Mouse (Mus musculus) T-helper 17 cell (primary cell): Measurements from ENCODE around the gene Itga7.

Experiments used
- in situ Hi-C, 2 experiments: fragments of 300-600 bp; cut with MboI, MseI; formaldehyde crosslinking; loops; 1 replicate in 1 of 2; 2 replicates in 1 of 2; pipeline ENCODE4 v1.15.1; 2025; ENCODE audit warnings: high pct_unique_total_duplicates in 2 of 2

The Itga7 gene

GRCm38 (mm10) chr10:128933574-128933973, at the start of gene Itga7:
Gene Itga7 (plus strand): TSS chr10:128933818.
- in situ Hi-C loops = no loop called here

DNA sequence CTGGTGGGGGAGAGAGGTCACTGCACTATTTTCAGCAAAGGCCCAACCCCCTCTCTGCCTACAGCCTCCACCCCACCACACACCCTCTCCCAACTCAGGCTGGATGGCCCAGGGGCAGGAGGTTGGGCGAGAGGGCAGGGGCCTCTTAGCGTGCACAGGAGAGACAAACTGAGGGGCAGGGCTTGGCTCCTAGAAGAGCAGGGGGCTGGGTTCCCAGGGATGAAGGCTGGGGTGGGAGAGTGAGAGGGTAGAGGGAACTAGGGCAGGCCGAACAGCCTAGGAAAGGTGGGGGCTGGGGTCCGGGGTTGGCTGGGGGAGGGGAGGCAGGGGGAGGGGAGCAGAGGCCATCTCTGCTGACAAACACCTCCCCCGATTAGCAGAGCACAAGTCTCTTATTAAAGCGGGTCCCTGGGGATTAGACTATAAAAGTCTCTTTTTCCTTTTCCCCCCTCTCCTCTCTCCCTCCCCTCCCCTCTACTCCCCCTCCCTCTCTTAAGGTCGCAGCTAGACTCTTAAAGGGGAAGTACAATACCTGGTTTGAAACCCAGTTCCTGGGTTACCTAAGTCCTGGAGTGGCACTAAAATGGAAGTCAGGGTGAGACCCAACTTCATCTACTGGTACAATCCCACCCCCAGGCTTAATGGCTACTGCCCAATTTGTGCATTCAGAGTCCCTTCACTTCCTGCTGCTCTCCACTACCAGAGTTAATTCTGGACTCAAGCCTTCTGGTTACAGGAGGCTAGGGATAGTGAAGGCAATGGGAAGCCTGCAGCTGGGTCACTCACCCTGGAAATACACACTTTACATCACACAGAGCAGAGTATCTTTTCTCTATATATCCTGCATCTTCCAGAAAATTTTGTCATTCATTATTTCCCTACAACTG, 44.4 kb upstream of the Itga7 start:
- in situ Hi-C loops = loop anchor here (5.0 kb wide), 1 partner anchor 42 kb away; no protein-coding TSS in a partner anchor

GRCm38 (mm10) chr10:128889846-128890245, 43.8 kb upstream of the Itga7 start:
- in situ Hi-C loops = loop anchor here (5.0 kb wide), 1 partner anchor 43 kb away; no protein-coding TSS in a partner anchor

- in situ Hi-C loops = no loop called here
Measured at GRCm38 (mm10) chr10:128890383-128891295, 43.0 kb upstream of the Itga7 start.

DNA sequence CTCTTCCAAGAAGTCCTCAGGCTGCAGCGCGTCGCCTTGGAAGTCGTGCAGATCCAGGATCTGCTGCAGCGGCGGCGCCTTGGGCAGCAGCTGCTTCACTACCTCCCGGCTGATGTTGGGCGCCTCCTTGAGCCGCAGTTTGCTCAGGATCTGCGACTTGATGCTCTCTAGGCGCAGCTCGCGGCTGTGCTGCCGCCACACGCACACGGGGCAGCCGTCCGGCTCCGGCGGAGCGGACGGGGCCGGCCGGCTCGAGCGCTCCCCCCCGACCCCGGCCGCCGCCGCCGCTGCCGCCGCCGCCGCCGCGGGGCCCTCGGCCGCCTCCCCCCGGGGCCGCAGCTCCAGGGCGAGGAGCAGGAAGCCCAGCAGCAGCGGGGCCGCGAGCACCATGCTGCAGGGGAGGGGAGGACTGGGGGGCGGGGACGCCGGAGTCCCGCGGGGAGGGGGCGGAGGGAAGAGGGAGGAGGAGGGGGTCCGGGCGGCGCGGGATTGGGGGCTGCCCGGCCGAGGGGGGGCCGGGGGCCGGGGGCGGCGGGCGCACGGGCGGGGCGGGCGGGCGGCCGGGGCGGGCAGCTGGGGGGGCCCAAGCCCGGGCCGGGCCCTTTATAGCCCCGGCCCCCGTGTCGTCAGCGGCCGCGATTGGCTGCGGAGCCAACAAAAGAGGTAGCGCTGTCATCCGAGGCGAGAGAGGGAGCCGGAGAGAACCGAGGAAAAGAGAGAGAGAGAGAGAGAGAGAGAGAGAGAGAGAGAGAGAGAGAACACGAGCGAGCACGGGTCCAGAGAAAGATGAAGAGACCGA, 42.1 kb upstream of the Itga7 start, which contains the start of gene Gdf11:
TSS of gene Gdf11 (minus strand) at position 423 of the 799 bp plus-strand sequence.
- in situ Hi-C loops = no loop called here

GRCm38 (mm10) chr10:128892246-128892645, 41.4 kb upstream of the Itga7 start:
- in situ Hi-C loops = no loop called here

DNA sequence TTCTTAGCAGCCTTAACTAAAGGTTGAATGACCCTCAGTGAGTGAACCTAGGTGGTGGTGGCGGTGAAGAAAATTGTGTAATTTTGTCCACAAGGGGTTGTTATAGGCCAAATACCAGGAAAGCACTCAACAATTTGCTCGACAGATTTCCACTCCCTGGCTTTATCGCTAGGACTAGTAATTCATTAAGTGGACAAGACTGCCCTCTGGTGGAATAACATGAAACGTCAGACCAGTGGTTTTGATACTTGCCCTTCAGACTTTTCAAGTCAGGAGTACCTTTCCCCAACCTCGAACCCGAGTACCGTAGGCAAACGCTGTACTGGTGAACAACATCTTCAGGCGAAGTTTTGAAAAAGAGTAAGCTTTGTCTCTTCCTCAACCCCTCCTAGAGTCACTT, 38.2 kb upstream of the Itga7 start:
- in situ Hi-C loops = loop anchor here in 1 of 2 experiments (5.0 kb wide), 1 partner anchor 163 kb away; no protein-coding TSS in a partner anchor

DNA sequence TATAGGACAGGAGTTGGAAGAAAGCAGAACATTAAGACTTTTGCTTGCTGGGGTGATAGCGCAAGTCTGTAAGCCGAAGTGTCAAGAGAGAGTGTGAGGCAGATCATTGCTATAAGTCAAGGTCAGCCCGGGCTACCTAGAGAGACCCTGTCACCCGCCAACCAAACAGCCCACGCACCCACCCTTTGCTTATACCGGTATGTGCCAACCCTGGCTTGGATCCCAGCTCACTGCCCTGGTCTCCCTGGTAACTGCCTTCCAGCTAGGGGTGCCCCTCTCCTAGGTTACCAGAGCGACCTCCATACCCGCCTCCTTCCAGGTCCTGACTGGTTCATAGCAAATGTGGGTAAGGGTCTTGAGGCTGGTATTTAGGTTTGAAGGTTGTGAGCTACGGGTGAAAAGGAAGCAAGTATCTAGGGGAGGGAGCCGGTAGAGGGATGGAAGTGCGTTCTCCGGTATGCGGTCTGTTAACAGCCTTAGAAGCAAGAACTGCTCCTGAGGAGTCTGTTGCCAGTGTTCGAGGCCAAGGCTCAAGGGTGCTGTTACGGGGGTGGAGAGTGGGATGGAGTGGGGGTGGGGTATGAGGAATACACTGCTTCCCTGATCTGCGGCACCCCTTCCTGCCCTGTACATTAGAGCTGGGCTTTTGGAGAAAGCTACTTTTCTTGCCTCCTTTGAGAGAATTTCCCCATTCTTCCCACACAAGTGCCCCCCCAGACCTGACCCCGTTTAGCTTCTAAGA, 37.5 kb upstream of the Itga7 start:
- in situ Hi-C loops = loop anchor here in 1 of 2 experiments (5.0 kb wide), 1 partner anchor 164 kb away; no protein-coding TSS in a partner anchor

DNA sequence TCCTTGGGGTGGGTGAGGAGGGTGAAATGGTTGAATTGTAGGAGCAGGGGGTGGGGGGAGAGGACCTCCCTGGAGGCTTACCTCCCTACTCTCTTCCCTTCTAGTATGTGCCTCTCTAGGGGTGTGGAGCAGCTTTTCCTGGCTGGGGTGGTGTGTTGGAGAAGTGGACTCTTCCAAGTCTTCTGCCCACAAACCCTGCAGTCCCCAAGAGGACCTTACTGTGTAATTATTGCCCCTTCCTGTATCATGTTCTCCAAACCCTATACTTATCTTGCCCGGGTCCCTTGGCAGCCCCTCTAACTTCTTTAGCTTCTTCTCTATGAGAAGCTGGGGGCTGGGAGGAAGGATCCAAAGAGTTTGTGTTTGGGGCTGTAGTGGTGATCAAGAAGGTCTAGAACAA, 36.8 kb upstream of the Itga7 start:
- in situ Hi-C loops = loop anchor here in 1 of 2 experiments (5.0 kb wide), 1 partner anchor 165 kb away; no protein-coding TSS in a partner anchor

DNA sequence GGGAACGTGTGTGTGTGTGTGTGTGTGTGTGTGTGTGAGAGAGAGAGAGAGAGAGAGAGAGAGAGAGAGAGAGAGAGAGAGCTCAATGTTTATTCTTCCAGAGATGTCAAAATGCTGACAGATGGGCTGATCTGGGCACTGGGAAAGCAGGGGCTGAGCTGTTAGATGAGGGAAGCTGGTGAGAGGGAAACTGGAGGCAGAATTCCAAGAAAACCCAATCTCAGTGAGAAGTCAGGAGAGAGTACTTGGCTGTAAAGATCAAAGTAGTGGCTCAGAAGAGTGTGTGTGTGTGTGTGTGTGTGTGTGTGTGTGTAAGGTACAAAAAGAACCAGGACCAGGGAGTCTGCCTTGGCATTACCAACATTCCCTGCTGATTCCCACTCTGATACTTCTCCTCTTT, 36.1 kb upstream of the Itga7 start:
- in situ Hi-C loops = loop anchor here in 1 of 2 experiments (5.0 kb wide), 1 partner anchor 165 kb away; no protein-coding TSS in a partner anchor

- in situ Hi-C loops = loop anchor here (5.0 kb wide), 2 partner anchors 133 to 168 kb away; no protein-coding TSS in a partner anchor
Measured at GRCm38 (mm10) chr10:128899759-128900490, 33.7 kb upstream of the Itga7 start.

- in situ Hi-C loops = loop anchor here in 1 of 2 experiments (5.0 kb wide), 1 partner anchor 133 kb away; no protein-coding TSS in a partner anchor
Measured at GRCm38 (mm10) chr10:128900698-128901097, 32.9 kb upstream of the Itga7 start, which contains the start of gene Cd63. Gene Cd63 (plus strand): TSS chr10:128900989.

DNA sequence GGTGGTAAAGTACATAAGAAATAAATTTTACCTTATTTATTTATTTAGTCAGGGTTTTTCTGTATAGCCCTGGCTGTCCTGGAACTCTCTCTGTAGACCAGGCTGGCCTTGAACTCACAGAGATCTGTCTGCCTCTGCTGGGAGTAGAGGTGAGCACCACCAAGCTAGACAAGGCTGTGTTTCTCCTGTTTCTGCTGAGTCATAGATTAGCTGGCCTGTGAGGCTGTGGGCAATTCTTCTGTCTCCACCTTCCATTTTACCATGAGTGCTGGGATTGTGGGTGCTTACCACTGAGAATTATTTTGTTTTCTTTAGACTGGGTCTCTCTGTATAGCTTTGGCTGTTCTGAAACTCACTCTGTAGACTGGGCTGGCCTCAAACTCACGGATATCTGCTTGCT, 32.2 kb upstream of the Itga7 start:
- in situ Hi-C loops = loop anchor here in 1 of 2 experiments (5.0 kb wide), 1 partner anchor 134 kb away; no protein-coding TSS in a partner anchor

GRCm38 (mm10) chr10:128902409-128902988, 31.1 kb upstream of the Itga7 start:
- in situ Hi-C loops = loop anchor here in 1 of 2 experiments (5.0 kb wide), 1 partner anchor 135 kb away; no protein-coding TSS in a partner anchor

- in situ Hi-C loops = loop anchor here in 1 of 2 experiments (5.0 kb wide), 1 partner anchor 138 kb away; no protein-coding TSS in a partner anchor
Measured at GRCm38 (mm10) chr10:128904812-128905211, 28.8 kb upstream of the Itga7 start.

- in situ Hi-C loops = no loop called here
Measured at GRCm38 (mm10) chr10:128908778-128909448, 24.7 kb upstream of the Itga7 start.

GRCm38 (mm10) chr10:128909567-128910028, 24.0 kb upstream of the Itga7 start:
- in situ Hi-C loops = no loop called here
